Mouse (Mus musculus): ENCODE data around the gene 1110059G10Rik. TPM values are rescaled to one million over a fixed set of nuclear protein-coding genes. Genes with fewer than 3 reads are reported as not detected.

1110059G10Rik gene
- polyA plus RNA-seq (2012; rRNA removed), result 1.5 and 1.9 TPM in 2 replicates

DNA sequence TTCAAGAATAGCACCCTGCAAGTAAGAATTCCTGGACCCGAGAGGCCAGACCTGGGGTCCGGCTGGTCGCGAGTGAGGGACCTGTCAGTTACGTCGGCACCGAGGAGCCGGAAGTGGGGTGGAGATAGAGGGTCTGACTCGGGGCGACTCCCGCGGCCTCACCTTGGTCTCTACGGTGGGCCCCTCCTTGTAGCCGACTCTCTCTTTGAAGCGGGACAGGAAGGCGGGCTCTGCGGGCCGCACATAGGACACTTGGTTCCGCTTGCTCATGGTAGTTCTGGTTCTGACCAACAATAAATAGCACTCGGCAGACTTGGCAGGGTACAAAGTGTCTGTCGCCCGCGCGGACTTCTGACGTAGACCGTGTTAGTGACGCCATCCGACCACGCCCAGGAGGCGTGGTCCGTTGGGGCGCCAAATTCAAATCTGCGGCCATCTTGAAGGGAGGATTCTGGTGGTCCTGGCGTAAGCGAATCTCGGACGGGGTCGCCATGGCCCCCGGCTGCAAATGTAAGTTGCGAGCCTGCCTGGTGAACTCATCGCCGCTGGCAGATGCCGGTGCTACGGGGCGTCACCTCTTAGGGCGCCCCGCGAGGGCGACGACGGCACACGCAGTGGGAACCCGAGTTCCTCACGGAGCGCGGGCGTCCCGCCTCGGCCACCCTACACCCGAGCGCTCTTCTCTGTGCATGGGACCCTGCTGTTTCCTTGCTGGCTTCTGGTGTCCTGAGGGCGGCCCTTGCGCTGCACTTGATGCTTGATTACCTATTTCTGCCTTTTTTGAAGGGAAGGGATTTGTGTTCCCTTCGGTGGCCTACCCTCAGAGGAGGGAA, at the start of gene 1110059G10Rik, which contains the start of gene Kif15:
TSS of gene 1110059G10Rik (minus strand) at position 358 of the 833 bp plus-strand sequence.
TSS of gene Kif15 (plus strand) at position 404 of the 833 bp plus-strand sequence.

GRCm38 (mm10) chr9:122922936-122923381, 27.8 kb downstream of the 1110059G10Rik start, which contains the start of gene Zfp105:
TSS of gene Zfp105 (plus strand) at chr9:122923072.

Other genes starting within 250 kb of the 1110059G10Rik start
- gene Topaz1, start 203.7 kb downstream of the 1110059G10Rik start, polyA plus RNA-seq (2012; rRNA removed), result not detected in 2 replicates
- gene Tcaim, start 145.5 kb downstream of the 1110059G10Rik start, polyA plus RNA-seq (2012; rRNA removed), result 1.5 and 2.2 TPM in 2 replicates
- gene Gm35549, start 107.0 kb downstream of the 1110059G10Rik start, polyA plus RNA-seq (2012; rRNA removed), result not detected in 2 replicates
- gene Zfp445, start 85.0 kb downstream of the 1110059G10Rik start, polyA plus RNA-seq (2012; rRNA removed), result 13.3 and 14.7 TPM in 2 replicates
- gene Zkscan7, start 65.3 kb downstream of the 1110059G10Rik start, polyA plus RNA-seq (2012; rRNA removed), result 3.0 and 3.2 TPM in 2 replicates
- 0.42 and 0.45 TPM in 2 replicates for gene Zfp105, start 27.9 kb downstream of the 1110059G10Rik start, polyA plus RNA-seq (2012; rRNA removed)
- 1.7 and 3.0 TPM in 2 replicates for gene Kif15, start within 50 bp of the 1110059G10Rik start, polyA plus RNA-seq (2012; rRNA removed)
- 12.4 and 20.1 TPM in 2 replicates for gene Tmem42, start 70.3 kb upstream of the 1110059G10Rik start, polyA plus RNA-seq (2012; rRNA removed)
- 0.06 TPM in 1 of 2 replicates, not detected in the other for gene Tgm4, start 83.7 kb upstream of the 1110059G10Rik start, polyA plus RNA-seq (2012; rRNA removed)
- gene Zdhhc3, start 162.2 kb upstream of the 1110059G10Rik start, polyA plus RNA-seq (2012; rRNA removed), result 162 and 307 TPM in 2 replicates
- 14.6 and 16.3 TPM in 2 replicates for gene Exosc7, start 162.2 kb upstream of the 1110059G10Rik start, polyA plus RNA-seq (2012; rRNA removed)
- 131 and 140 TPM in 2 replicates for gene Clec3b, start 199.9 kb upstream of the 1110059G10Rik start, polyA plus RNA-seq (2012; rRNA removed)

Measured in colon, adult 2 months (tissue).